Mouse (Mus musculus) skeletal muscle tissue, postnatal 0 days (tissue): ENCODE results near the gene Rprd2. TPM values are rescaled to one million over a fixed set of nuclear protein-coding genes. Genes with fewer than 3 reads are reported as not detected.

Experiments used
- microRNA-seq, 2 experiments: library from miRNA; unstranded; fragments of <30 nt; microRNA quantifications; one replicate each; pipeline ENCODE4; 2016
- polyA plus RNA-seq: library from polyadenylated mRNA; unstranded; fragments of >200 nt; fragmentation: Nextera tagmentation; extraction: Ambion mirVana; gene quantifications from 2 replicates; pipeline ENCODE4 v1.2.1, GENCODE M21; 2015

The Rprd2 gene
- 13.6 and 15.4 TPM in 2 replicates for polyA plus RNA-seq

GRCm38 (mm10) chr3:95818571-95819288 lies at the start of gene Rprd2:
Gene Rprd2, minus strand, starts transcription at chr3:95818863.

GRCm38 (mm10) chr3:95855502-95856089 lies 36.9 kb upstream of the Rprd2 start, which contains the start of gene Prpf3:
Gene Prpf3, minus strand, starts transcription at chr3:95855885.

GRCm38 (mm10) chr3:95760106-95760505 lies 58.6 kb downstream of the Rprd2 start, which contains the start of gene Tars2:
Gene Tars2, minus strand, starts transcription at chr3:95760206.

DNA sequence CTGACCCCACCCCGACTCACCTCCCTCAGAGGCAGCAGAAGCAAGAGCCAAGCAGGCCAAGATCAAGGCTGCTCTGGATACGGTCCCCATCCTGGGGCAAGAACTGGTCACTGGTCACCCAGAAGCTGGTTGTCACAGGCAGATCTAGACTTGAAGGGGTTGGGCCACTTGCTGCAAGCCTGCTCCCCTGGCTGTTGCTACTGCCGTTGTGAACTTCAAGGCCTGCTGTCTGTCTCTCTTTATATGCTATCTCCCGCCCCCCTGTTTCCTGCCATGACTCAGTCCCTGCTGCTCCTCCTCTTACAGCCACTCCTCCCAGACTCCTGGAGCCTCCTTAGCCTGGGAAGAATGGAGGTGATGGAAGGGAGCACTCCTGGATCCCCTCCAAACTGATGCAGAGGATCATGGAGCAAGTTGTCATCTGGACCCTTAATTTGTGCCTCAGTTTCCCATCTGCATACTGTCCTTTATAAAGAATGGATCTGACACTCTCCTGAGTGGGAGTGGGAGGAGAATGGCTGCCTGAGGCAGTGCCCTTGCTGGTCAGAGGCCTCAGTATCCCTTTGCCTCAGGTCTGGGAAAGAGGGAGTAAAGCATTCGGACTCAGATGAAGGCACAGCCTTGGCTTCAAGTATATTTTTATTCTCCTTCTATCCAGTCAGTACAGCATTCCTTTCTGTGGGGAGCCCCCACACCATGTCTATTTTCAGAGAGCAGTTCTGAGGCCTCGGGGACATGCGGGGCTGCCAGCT lies 79.1 kb downstream of the Rprd2 start, which contains the start of gene Ecm1:
Ecm1 (minus strand) TSS at position 217 of the 752 bp plus-strand sequence.

Small RNA genes within 50 kb of the gene (microRNA-seq; reads per million reads assigned to microRNA genes)
- 0 reads per million in 2 experiments for gene Mir7014

Other genes with a start within 250 kb of the Rprd2 start
- gene Golph3l, start 229.9 kb downstream of the Rprd2 start, polyA plus RNA-seq: 14.2 and 15.1 TPM in 2 replicates
- 45.0 and 48.0 TPM in 2 replicates for gene Ensa, start 193.9 kb downstream of the Rprd2 start, polyA plus RNA-seq
- 58.3 and 62.3 TPM in 2 replicates for gene Mcl1, start 160.1 kb downstream of the Rprd2 start, polyA plus RNA-seq
- 10.3 and 11.1 TPM in 2 replicates for gene Adamtsl4, start 130.9 kb downstream of the Rprd2 start, polyA plus RNA-seq
- gene Ecm1, start 79.3 kb downstream of the Rprd2 start, polyA plus RNA-seq: 20.5 and 31.0 TPM in 2 replicates
- gene Tars2, start 58.7 kb downstream of the Rprd2 start, polyA plus RNA-seq: 18.6 and 20.3 TPM in 2 replicates
- gene Prpf3, start 37.0 kb upstream of the Rprd2 start, polyA plus RNA-seq: 11.5 and 12.3 TPM in 2 replicates
- 362 and 384 TPM in 2 replicates for gene Mrps21, start 52.7 kb upstream of the Rprd2 start, polyA plus RNA-seq
- 0.56 and 1.0 TPM in 2 replicates for gene Ciart, start 63.4 kb upstream of the Rprd2 start, polyA plus RNA-seq
- gene BC028528, start 73.1 kb upstream of the Rprd2 start, polyA plus RNA-seq: 21.8 and 23.9 TPM in 2 replicates
- 22.3 and 33.7 TPM in 2 replicates for gene Aph1a, start 75.1 kb upstream of the Rprd2 start, polyA plus RNA-seq
- gene Car14, start 85.8 kb upstream of the Rprd2 start, polyA plus RNA-seq: 19.2 and 21.7 TPM in 2 replicates
- 83.9 and 101 TPM in 2 replicates for gene Anp32e, start 110.4 kb upstream of the Rprd2 start, polyA plus RNA-seq
- 77.5 and 80.0 TPM in 2 replicates for gene Plekho1, start 177.1 kb upstream of the Rprd2 start, polyA plus RNA-seq
- gene Vps45, start 239.6 kb upstream of the Rprd2 start, polyA plus RNA-seq: 26.6 and 29.7 TPM in 2 replicates